Mouse (Mus musculus) liver, postnatal 0 days (tissue): ENCODE results near the gene Cfap298. TPM values are rescaled to one million over a fixed set of nuclear protein-coding genes. Genes with fewer than 3 reads are reported as not detected.

Source experiments
- ATAC-seq: fragments of 200-750 bp; cut with Nextera tagmentation; 2 replicates; pipeline ENCODE4 v1.8.0; 2017; ENCODE audit warnings: mild to moderate bottlenecking, moderate library complexity
- DNase-seq: peaks from one replicate; pipeline ENCODE4 v3.0.0-alpha.2; 2016
- H3K27ac ChIP-seq: fragments of 300-500 bp; sonication (generic); 2 replicates; pipeline ENCODE4 v1.5.1; 2014; ENCODE audit warnings: antibody characterized with exemption, moderate library complexity, mild to moderate bottlenecking, low read depth
- H3K27me3 ChIP-seq: fragments of 300-500 bp; sonication (generic); 2 replicates; pipeline ENCODE4 v1.6.1; 2014; ENCODE audit warnings: low read length, control low read depth, mixed read lengths; ENCODE audit not compliant: insufficient read depth
- H3K36me3 ChIP-seq: fragments of 300-500 bp; sonication (generic); replicated peaks from 2 replicates; pipeline ENCODE4 v1.6.1; 2014; ENCODE audit warnings: mild to moderate bottlenecking, control low read depth, low read length, moderate library complexity, mixed read lengths; ENCODE audit not compliant: insufficient read depth
- H3K4me1 ChIP-seq: fragments of 300-500 bp; sonication (generic); 2 replicates; pipeline ENCODE4 v1.6.1; 2014; ENCODE audit warnings: antibody characterized with exemption, mild to moderate bottlenecking, control low read depth; ENCODE audit not compliant: insufficient read depth
- H3K4me2 ChIP-seq: fragments of 300-500 bp; sonication (generic); 2 replicates; pipeline ENCODE4 v1.6.1; 2014; ENCODE audit warnings: low read depth, mild to moderate bottlenecking, low read length, moderate library complexity, mixed read lengths
- H3K4me3 ChIP-seq: fragments of 300-500 bp; sonication (generic); 2 replicates; pipeline ENCODE4 v1.5.1; 2014; ENCODE audit warnings: low read depth, low read length
- H3K9ac ChIP-seq: fragments of 300-500 bp; sonication (generic); replicated peaks from 2 replicates; pipeline ENCODE4 v1.6.1; 2014; ENCODE audit warnings: mild to moderate bottlenecking, moderate library complexity
- H3K9me3 ChIP-seq: fragments of 300-500 bp; sonication (generic); 2 replicates; pipeline ENCODE4 v1.6.1; 2016; ENCODE audit warnings: mild to moderate bottlenecking, control low read depth, low read length, mixed read lengths
- CTCF ChIP-seq: sonication (generic); IDR thresholded peaks from 2 replicates; pipeline ENCODE4 v1.5.1; 2016; ENCODE audit warnings: antibody characterized with exemption, low read depth
- EP300 ChIP-seq: IDR thresholded peaks from 2 replicates; pipeline ENCODE4 v1.6.1; 2016; ENCODE audit warnings: antibody characterized with exemption, low read depth, mild to moderate bottlenecking
- WGBS: fragments of 180-500 bp; shearing (Covaris S2); extraction: QIAGEN DNeasy Blood & Tissue Kit; methylation state at CpG from one replicate; pipeline ENCODE4 v1.1.7; 2014; ENCODE audit not compliant: insufficient replicate concordance; 5-methylcytosine and 5-hydroxymethylcytosine counted together
- polyA plus RNA-seq: library from polyadenylated mRNA; unstranded; fragments of >200 nt; fragmentation: Nextera tagmentation; extraction: Ambion mirVana; gene quantifications from 2 replicates; pipeline ENCODE4 v1.2.1, GENCODE M21; 2015

The Cfap298 gene
- polyA plus RNA-seq, 1 experiment from 2014 or later: 16.1 TPM

- DNase-seq (no peak), ATAC-seq (no peak)
- peaks cover 5% of the 10 kb centered on the region; the same call in 1 of the 2 replicates for H3K36me3 ChIP-seq
- no peak overlapping the region for H3K27ac ChIP-seq
- no peak overlapping the region for H3K4me3 ChIP-seq
- no peaks in the 10 kb centered on the region for H3K9me3 ChIP-seq
- 48% methylated on average over 10 of the region's 10 CpGs for WGBS
- H3K9ac ChIP-seq: no peak overlapping the region
- no peaks in the 10 kb centered on the region for H3K4me1 ChIP-seq
- no peak for TF ChIP-seq EP300
- TF ChIP-seq CTCF: no peak
- no peak overlapping the region for H3K4me2 ChIP-seq
- H3K27me3 ChIP-seq: no peaks in the 10 kb centered on the region
Observed at GRCm38 (mm10) chr16:90921471-90922159, 13.3 kb downstream of the Cfap298 start.

DNA sequence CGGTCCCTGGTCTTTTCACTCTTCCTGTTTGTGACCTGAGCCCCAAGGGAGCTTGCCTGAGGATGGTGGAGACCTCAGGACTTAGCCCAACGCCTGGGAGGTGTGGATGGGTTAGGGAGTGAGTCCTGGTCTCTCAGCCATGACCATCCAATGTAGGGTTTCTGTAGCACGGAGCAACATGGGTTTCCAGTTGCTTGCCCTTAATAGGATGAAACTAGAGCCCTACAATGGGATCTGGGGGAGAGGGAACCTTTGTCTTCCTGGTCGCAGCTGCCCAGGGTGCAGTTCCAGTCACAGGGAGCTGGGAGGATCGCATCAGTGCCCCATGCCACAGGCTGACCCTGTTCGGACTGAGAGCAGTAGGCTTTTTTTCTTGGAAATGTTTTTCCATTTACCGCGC lies 17.8 kb downstream of the Cfap298 start:
- no peak for TF ChIP-seq CTCF
- no peak for TF ChIP-seq EP300
- 78% methylated on average over 8 of the region's 8 CpGs for WGBS
- no peak for ATAC-seq
- no peak overlapping the region for H3K4me2 ChIP-seq
- H3K27me3 ChIP-seq: no peaks in the 10 kb centered on the region
- H3K36me3 ChIP-seq: no peaks in the 10 kb centered on the region
- no peak overlapping the region for H3K9ac ChIP-seq
- no peak for DNase-seq
- no peaks in the 10 kb centered on the region for H3K4me1 ChIP-seq
- H3K4me3 ChIP-seq: no peak overlapping the region
- H3K27ac ChIP-seq: no peak overlapping the region
- H3K9me3 ChIP-seq: no peaks in the 10 kb centered on the region

GRCm38 (mm10) chr16:90916040-90916481 lies 18.9 kb downstream of the Cfap298 start:
- Histone ChIP-seq H3K4me2 (no peak overlapping the region), H3K36me3 (no peaks in the 10 kb centered on the region), H3K9me3 (no peaks in the 10 kb centered on the region), H3K4me1 (no peaks in the 10 kb centered on the region), H3K27me3 (no peaks in the 10 kb centered on the region), H3K9ac (no peak overlapping the region), H3K4me3 (no peak overlapping the region), H3K27ac (no peak overlapping the region)
- no peak for DNase-seq
- TF ChIP-seq CTCF (no peak), EP300 (no peak; the same call in 1 of the 2 replicates)
- peak; percentile 66 for ATAC-seq
- WGBS: 17% methylated on average over 12 of the region's 12 CpGs

GRCm38 (mm10) chr16:90911766-90912165 lies 23.1 kb downstream of the Cfap298 start:
- H3K27me3 ChIP-seq: no peaks in the 10 kb centered on the region
- no peak overlapping the region for H3K27ac ChIP-seq
- no peaks in the 10 kb centered on the region for H3K36me3 ChIP-seq
- no peak overlapping the region for H3K4me3 ChIP-seq
- no peaks in the 10 kb centered on the region for H3K4me1 ChIP-seq
- no peak for ATAC-seq
- TF ChIP-seq EP300: no peak
- no peak for TF ChIP-seq CTCF
- WGBS: 81% methylated on average over 13 of the region's 13 CpGs
- H3K9me3 ChIP-seq: no peaks in the 10 kb centered on the region
- no peak for DNase-seq
- no peak overlapping the region for H3K4me2 ChIP-seq
- no peak overlapping the region for H3K9ac ChIP-seq

DNA sequence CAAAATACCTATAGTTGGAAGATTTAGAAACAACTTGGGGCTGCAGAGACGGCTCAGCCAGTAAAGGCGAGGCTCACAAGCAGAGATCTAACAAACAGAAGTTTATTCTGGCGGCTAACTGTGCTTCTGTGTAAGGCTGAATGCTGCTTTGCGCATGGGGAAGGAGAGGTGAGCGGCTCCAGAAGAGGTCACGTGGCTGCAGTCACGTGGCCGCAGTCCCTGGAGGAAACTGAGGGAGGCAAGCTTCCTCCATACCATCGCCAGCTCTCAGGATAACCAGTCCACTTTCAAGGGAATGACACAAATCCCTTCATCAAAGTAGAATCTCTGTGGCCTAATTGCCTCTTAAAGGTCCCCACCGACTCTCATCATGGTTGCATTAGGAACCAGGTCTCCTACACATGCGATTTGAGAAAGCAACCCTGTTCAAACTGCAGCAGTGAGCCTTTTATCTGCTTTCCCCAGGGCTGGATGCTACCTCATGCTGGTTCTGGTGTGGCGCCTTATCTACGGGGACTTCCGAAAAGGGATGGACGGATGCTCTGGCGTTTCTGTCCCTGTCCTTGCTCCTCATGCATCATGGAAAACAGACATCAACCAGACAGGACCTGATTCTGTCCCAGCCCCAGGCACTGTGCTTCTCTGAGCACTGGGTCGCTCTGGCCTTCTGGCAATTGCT lies 23.9 kb downstream of the Cfap298 start:
- Histone ChIP-seq H3K36me3 (no peaks in the 10 kb centered on the region), H3K4me3 (no peak overlapping the region), H3K4me2 (no peak overlapping the region), H3K27ac (no peak overlapping the region), H3K9me3 (no peaks in the 10 kb centered on the region), H3K9ac (no peak overlapping the region), H3K27me3 (no peaks in the 10 kb centered on the region), H3K4me1 (no peaks in the 10 kb centered on the region)
- DNase-seq: no peak
- WGBS: 65% methylated on average over 17 of the region's 17 CpGs
- no peak for TF ChIP-seq EP300
- TF ChIP-seq CTCF: no peak
- ATAC-seq: no peak

DNA sequence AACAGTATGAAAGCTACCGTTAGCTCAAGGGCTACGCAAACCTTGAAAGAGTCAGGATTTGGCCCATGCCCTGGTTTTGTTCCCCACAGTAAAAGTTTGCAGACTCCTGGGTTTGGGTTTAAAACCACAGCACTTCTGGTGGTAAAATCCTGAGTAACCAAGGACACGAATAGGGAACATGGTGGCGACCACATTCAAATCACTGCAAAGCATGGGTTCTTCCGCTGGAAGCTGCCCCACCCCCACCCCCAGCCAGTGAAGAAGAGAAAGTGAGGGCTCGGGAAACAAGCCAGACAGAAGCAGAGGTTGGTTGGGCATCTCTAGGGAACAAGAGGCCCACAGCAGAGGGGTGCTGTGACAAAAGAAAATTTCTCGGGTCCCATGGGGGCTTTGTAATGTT lies 27.7 kb downstream of the Cfap298 start:
- TF ChIP-seq EP300 (no peak), CTCF (no peak)
- H3K36me3 ChIP-seq: no peaks in the 10 kb centered on the region
- H3K27me3 ChIP-seq: no peaks in the 10 kb centered on the region
- no peak overlapping the region for H3K4me2 ChIP-seq
- no peaks in the 10 kb centered on the region for H3K4me1 ChIP-seq
- no peak overlapping the region for H3K4me3 ChIP-seq
- no peak for ATAC-seq
- no peak for DNase-seq
- H3K27ac ChIP-seq: no peak overlapping the region
- 45% methylated on average over 7 of the region's 7 CpGs for WGBS
- H3K9me3 ChIP-seq: no peaks in the 10 kb centered on the region
- H3K9ac ChIP-seq: no peak overlapping the region
